Mouse (Mus musculus) testis, adult 2 months (tissue): ENCODE measurements at regions not wholly inside any gene's neighbourhood (a gene's known extent, or its start where the extent isn't known, plus 50 kb on each side); places are given as distances from the start of the nearest gene placed in this dataset.

ENCODE experiments used
- CTCF ChIP-seq: fragments of 200-500 bp; IDR thresholded peaks from 2 replicates; pipeline ENCODE4 v1.5.1; 2012; ENCODE audit warnings: low read depth, mild to moderate bottlenecking, inconsistent platforms, low read length, moderate library complexity; ENCODE audit not compliant: control insufficient read depth, insufficient read depth, insufficient replicate concordance
- POLR2A ChIP-seq: fragments of 200-500 bp; IDR thresholded peaks from 2 replicates; pipeline ENCODE4 v1.6.1; 2012; ENCODE audit warnings: low read depth, mild to moderate bottlenecking, inconsistent platforms, low read length, moderate library complexity; ENCODE audit not compliant: control insufficient read depth

GRCm38 (mm10) chr8:126715666-126716065, 121.9 kb upstream of the Irf2bp2 start:
- TF ChIP-seq CTCF (no peak), POLR2A (no peak)
